Mouse (Mus musculus) liver, embryonic 12.5 days (tissue): Measurements from ENCODE around the gene Olfr544. TPM values are rescaled to one million over a fixed set of nuclear protein-coding genes. Genes with fewer than 3 reads are reported as not detected.

Source experiments
- ATAC-seq: fragments of 200-750 bp; cut with Nextera tagmentation; 2 replicates; pipeline ENCODE4 v1.8.0; 2017; ENCODE audit warnings: moderate number of reproducible peaks, mild to moderate bottlenecking, moderate library complexity
- H3K27ac ChIP-seq: fragments of 300-500 bp; sonication (generic); 2 replicates; pipeline ENCODE4 v1.5.1; 2016; ENCODE audit warnings: mild to moderate bottlenecking
- H3K27me3 ChIP-seq: fragments of 300-500 bp; sonication (generic); replicated peaks from 2 replicates; pipeline ENCODE4 v1.6.1; 2016; ENCODE audit warnings: mild to moderate bottlenecking, moderate library complexity
- H3K36me3 ChIP-seq: fragments of 300-500 bp; sonication (generic); 2 replicates; pipeline ENCODE4 v1.6.1; 2016; ENCODE audit warnings: mild to moderate bottlenecking, moderate library complexity
- H3K4me1 ChIP-seq: fragments of 300-500 bp; sonication (generic); 2 replicates; pipeline ENCODE4 v1.6.1; 2016
- H3K4me2 ChIP-seq: fragments of 300-500 bp; sonication (generic); 2 replicates; pipeline ENCODE4 v1.6.1; 2016; ENCODE audit warnings: mild to moderate bottlenecking, moderate library complexity
- H3K4me3 ChIP-seq: fragments of 300-500 bp; sonication (generic); 2 replicates; pipeline ENCODE4 v1.5.1; 2016; ENCODE audit warnings: mild to moderate bottlenecking, moderate library complexity
- H3K9ac ChIP-seq: fragments of 300-500 bp; sonication (generic); 2 replicates; pipeline ENCODE4 v1.6.1; 2016; ENCODE audit warnings: mild to moderate bottlenecking, moderate library complexity
- H3K9me3 ChIP-seq: fragments of 300-500 bp; sonication (generic); replicated peaks from 2 replicates; pipeline ENCODE4 v1.6.1; 2016; ENCODE audit warnings: mild to moderate bottlenecking, moderate library complexity
- WGBS: fragments of 180-500 bp; shearing (Covaris S2); methylation state at CpG from one replicate; pipeline ENCODE4 v1.1.7; 2016; ENCODE audit not compliant: insufficient replicate concordance; 5-methylcytosine and 5-hydroxymethylcytosine counted together
- polyA plus RNA-seq: library from polyadenylated mRNA; unstranded; fragments of >200 nt; fragmentation: Nextera tagmentation; extraction: Ambion mirVana; gene quantifications from 2 replicates; pipeline ENCODE4 v1.2.1, GENCODE M21; 2016

Olfr544 gene
- polyA plus RNA-seq, 1 experiment from 2014 or later: 0.19 TPM

GRCm38 (mm10) chr7:102476601-102477000 is 11.5 kb downstream of the Olfr544 start:
- WGBS: 85% methylated on average over 5 of the region's 5 CpGs
- Histone ChIP-seq H3K9ac (no peak overlapping the region), H3K4me3 (no peak overlapping the region), H3K27me3 (no peaks in the 10 kb centered on the region), H3K4me1 (peaks cover 5% of the 10 kb centered on the region), H3K9me3 (no peaks in the 10 kb centered on the region), H3K36me3 (peaks cover 11% of the 10 kb centered on the region; the same call in 1 of the 2 replicates), H3K4me2 (no peak overlapping the region), H3K27ac (no peak overlapping the region)
- no peak for ATAC-seq

GRCm38 (mm10) chr7:102472675-102473074 is 15.4 kb downstream of the Olfr544 start:
- no peaks in the 10 kb centered on the region for H3K27me3 ChIP-seq
- no peaks in the 10 kb centered on the region for H3K9me3 ChIP-seq
- no peak overlapping the region for H3K4me2 ChIP-seq
- ATAC-seq: no peak
- H3K4me3 ChIP-seq: no peak overlapping the region
- H3K36me3 ChIP-seq: peaks cover 47% of the 10 kb centered on the region
- WGBS: 68% methylated on average over 5 of the region's 5 CpGs
- no peak overlapping the region for H3K9ac ChIP-seq
- H3K27ac ChIP-seq: no peak overlapping the region
- H3K4me1 ChIP-seq: no peaks in the 10 kb centered on the region

- no peak for ATAC-seq
- no peak overlapping the region for H3K9ac ChIP-seq
- H3K36me3 ChIP-seq: peaks cover 88% of the 10 kb centered on the region
- H3K9me3 ChIP-seq: no peaks in the 10 kb centered on the region
- no peaks in the 10 kb centered on the region for H3K27me3 ChIP-seq
- H3K4me3 ChIP-seq: no peak overlapping the region
- no peaks in the 10 kb centered on the region for H3K4me1 ChIP-seq
- H3K4me2 ChIP-seq: no peak overlapping the region
- 86% methylated on average over 8 of the region's 8 CpGs for WGBS
- no peak overlapping the region for H3K27ac ChIP-seq
These were observed 20.5 kb downstream of the Olfr544 start for GRCm38 (mm10) chr7:102467566-102467965.

GRCm38 (mm10) chr7:102458618-102459380 is 29.3 kb downstream of the Olfr544 start:
- 89% methylated on average over 5 of the region's 5 CpGs for WGBS
- Histone ChIP-seq H3K36me3 (peaks cover 100% of the 10 kb centered on the region), H3K9ac (no peak overlapping the region), H3K27me3 (no peaks in the 10 kb centered on the region), H3K27ac (no peak overlapping the region), H3K4me1 (no peaks in the 10 kb centered on the region), H3K9me3 (no peaks in the 10 kb centered on the region), H3K4me3 (no peak overlapping the region), H3K4me2 (no peak overlapping the region)
- ATAC-seq: no peak

- Histone ChIP-seq H3K9me3 (no peaks in the 10 kb centered on the region), H3K4me2 (no peak overlapping the region), H3K9ac (no peak overlapping the region), H3K27ac (no peak overlapping the region), H3K27me3 (no peaks in the 10 kb centered on the region), H3K4me3 (no peak overlapping the region), H3K36me3 (peaks cover 81% of the 10 kb centered on the region), H3K4me1 (peaks cover 27% of the 10 kb centered on the region)
- 93% methylated on average over 9 of the region's 9 CpGs for WGBS
- ATAC-seq: no peak
These were observed 41.7 kb downstream of the Olfr544 start for GRCm38 (mm10) chr7:102446438-102446837.

- Histone ChIP-seq H3K27me3 (no peaks in the 10 kb centered on the region), H3K4me1 (peaks cover 32% of the 10 kb centered on the region), H3K9me3 (no peaks in the 10 kb centered on the region), H3K27ac (peak overlapping the region; percentile 97), H3K9ac (peak overlapping the region; percentile 97), H3K4me2 (peak overlapping the region; percentile 82), H3K4me3 (peak overlapping the region; percentile 91), H3K36me3 (peaks cover 60% of the 10 kb centered on the region)
- WGBS: 21% methylated on average over 2 of the region's 2 CpGs
- peak; percentile 79 for ATAC-seq
These were observed 43.8 kb downstream of the Olfr544 start for GRCm38 (mm10) chr7:102444301-102444700.

- H3K4me3 ChIP-seq: peak overlapping the region; percentile 91
- no peak for ATAC-seq
- H3K9ac ChIP-seq: peak overlapping the region; percentile 97
- peaks cover 41% of the 10 kb centered on the region for H3K36me3 ChIP-seq
- peak overlapping the region; percentile 97 for H3K27ac ChIP-seq
- H3K4me2 ChIP-seq: peak overlapping the region; percentile 82
- WGBS: 0% methylated on average over 4 of the region's 4 CpGs
- peaks cover 9% of the 10 kb centered on the region; the same call in 1 of the 2 replicates for H3K27me3 ChIP-seq
- H3K9me3 ChIP-seq: no peaks in the 10 kb centered on the region
- peaks cover 35% of the 10 kb centered on the region for H3K4me1 ChIP-seq
These were observed 45.7 kb downstream of the Olfr544 start for GRCm38 (mm10) chr7:102442432-102442831.

- Histone ChIP-seq H3K27ac (peak within 1 kb of the TSS; percentile 97), H3K4me1 (peaks cover 35% of the 10 kb centered on the region), H3K36me3 (peaks cover 35% of the 10 kb centered on the region), H3K4me2 (peak within 1 kb of the TSS; percentile 82), H3K9me3 (no peaks in the 10 kb centered on the region), H3K9ac (peak within 1 kb of the TSS; percentile 97), H3K4me3 (peak within 1 kb of the TSS; percentile 91), H3K27me3 (peaks cover 9% of the 10 kb centered on the region; the same call in 1 of the 2 replicates)
- peak; percentile 90 for ATAC-seq
- WGBS: under 1% methylated on average over 55 of the region's 56 CpGs
These were observed 46.3 kb downstream of the Olfr544 start, which contains the start of gene Rrm1 for GRCm38 (mm10) chr7:102441657-102442391. TSS of gene Rrm1 (plus strand) at chr7:102441695.

- Histone ChIP-seq H3K4me3 (peak overlapping the region; percentile 91), H3K36me3 (peaks cover 32% of the 10 kb centered on the region), H3K9ac (peak overlapping the region; percentile 97; the same call in 1 of the 2 replicates), H3K4me1 (peaks cover 33% of the 10 kb centered on the region), H3K27ac (peak overlapping the region; percentile 97), H3K9me3 (no peaks in the 10 kb centered on the region), H3K27me3 (peaks cover 12% of the 10 kb centered on the region; the same call in 1 of the 2 replicates), H3K4me2 (peak overlapping the region; percentile 82)
- no peak for ATAC-seq
- WGBS: 47% methylated on average over 15 of the region's 15 CpGs
These were observed 47.1 kb downstream of the Olfr544 start for GRCm38 (mm10) chr7:102440822-102441656.

- no peak for ATAC-seq
- H3K4me1 ChIP-seq: peaks cover 7% of the 10 kb centered on the region; the same call in 1 of the 2 replicates
- no peak overlapping the region for H3K4me2 ChIP-seq
- no peak overlapping the region for H3K27ac ChIP-seq
- peaks cover 21% of the 10 kb centered on the region for H3K36me3 ChIP-seq
- 55% methylated on average over 2 of the region's 2 CpGs for WGBS
- H3K27me3 ChIP-seq: peaks cover 15% of the 10 kb centered on the region; the same call in 1 of the 2 replicates
- H3K9ac ChIP-seq: no peak overlapping the region
- H3K9me3 ChIP-seq: no peaks in the 10 kb centered on the region
- no peak overlapping the region for H3K4me3 ChIP-seq
These were observed 53.8 kb downstream of the Olfr544 start for GRCm38 (mm10) chr7:102434344-102434743.
